Mouse (Mus musculus) G1E (cell line): Measurements from ENCODE around the gene Rest.
A peak's percentile ranks its signal among the peaks of the same experiment; 100 is the strongest.

Experiments
- CTCF ChIP-seq: IDR thresholded peaks from 2 replicates; pipeline ENCODE4 v1.5.1; 2012; ENCODE audit warnings: low read depth, low read length, inconsistent platforms, mixed read lengths
- GATA1 ChIP-seq: IDR thresholded peaks from 2 replicates; pipeline ENCODE4 v1.6.1; 2012; ENCODE audit warnings: borderline replicate concordance, low read length, inconsistent platforms, mixed read lengths
- GATA2 ChIP-seq: IDR thresholded peaks from 2 replicates; pipeline ENCODE4 v1.6.1; 2012; ENCODE audit warnings: low read depth, low read length, inconsistent platforms, borderline replicate concordance
- POLR2AphosphoS5 ChIP-seq: IDR thresholded peaks from 2 replicates; pipeline ENCODE4 v1.6.1; 2012; ENCODE audit warnings: low read depth, low read length, inconsistent platforms; ENCODE audit not compliant: insufficient replicate concordance
- TAL1 ChIP-seq: conservative IDR thresholded peaks from 2 replicates; pipeline ENCODE4 v1.6.1; 2012; ENCODE audit warnings: low read depth, low read length, inconsistent platforms, mixed read lengths

- TF ChIP-seq CTCF, result peak; percentile 80
- TF ChIP-seq TAL1, result no peak
- TF ChIP-seq POLR2AphosphoS5, result no peak
- TF ChIP-seq GATA1, result no peak
- no peak for TF ChIP-seq GATA2
Measured at GRCm38 (mm10) chr5:77275950-77276349, 10.7 kb downstream of the Rest start.
